Mouse (Mus musculus): ENCODE results near the gene B3gat2. TPM values are rescaled to one million over a fixed set of nuclear protein-coding genes. Genes with fewer than 3 reads are reported as not detected.

B3gat2 gene
- polyA plus RNA-seq, 1 experiment: not detected

- Histone ChIP-seq H3K4me3 (ENCODE audit: insufficient read depth, low read length) (no peak overlapping the region), H3K27ac (ENCODE audit: insufficient read depth, low read depth, low read length) (no peak overlapping the region), H3K4me1 (ENCODE audit: control insufficient read depth, insufficient read depth, low read length) (no peaks in the 10 kb centered on the region)
- TF ChIP-seq POLR2A (IDR thresholded peaks at IDR 0.05; ENCODE audit: borderline replicate concordance, low read depth, low read length): no peak
- no peak for TF ChIP-seq CTCF (IDR thresholded peaks at IDR 0.05; ENCODE audit: low read depth, low read length)
Observed at GRCm38 (mm10) chr1:23754967-23755366, 6.6 kb upstream of the B3gat2 start.

- TF ChIP-seq POLR2A (IDR thresholded peaks at IDR 0.05; ENCODE audit: borderline replicate concordance, low read depth, low read length): no peak
- no peak for TF ChIP-seq CTCF (IDR thresholded peaks at IDR 0.05; ENCODE audit: low read depth, low read length)
- no peaks in the 10 kb centered on the region; the same call in 1 of the 2 replicates for H3K4me1 ChIP-seq (ENCODE audit: control insufficient read depth, insufficient read depth, low read length)
- H3K4me3 ChIP-seq (ENCODE audit: insufficient read depth, low read length): peak overlapping the region; percentile 57
- H3K27ac ChIP-seq (ENCODE audit: insufficient read depth, low read depth, low read length): no peak overlapping the region
Observed at GRCm38 (mm10) chr1:23762136-23762687, 659 bp downstream of the B3gat2 start.

DNA sequence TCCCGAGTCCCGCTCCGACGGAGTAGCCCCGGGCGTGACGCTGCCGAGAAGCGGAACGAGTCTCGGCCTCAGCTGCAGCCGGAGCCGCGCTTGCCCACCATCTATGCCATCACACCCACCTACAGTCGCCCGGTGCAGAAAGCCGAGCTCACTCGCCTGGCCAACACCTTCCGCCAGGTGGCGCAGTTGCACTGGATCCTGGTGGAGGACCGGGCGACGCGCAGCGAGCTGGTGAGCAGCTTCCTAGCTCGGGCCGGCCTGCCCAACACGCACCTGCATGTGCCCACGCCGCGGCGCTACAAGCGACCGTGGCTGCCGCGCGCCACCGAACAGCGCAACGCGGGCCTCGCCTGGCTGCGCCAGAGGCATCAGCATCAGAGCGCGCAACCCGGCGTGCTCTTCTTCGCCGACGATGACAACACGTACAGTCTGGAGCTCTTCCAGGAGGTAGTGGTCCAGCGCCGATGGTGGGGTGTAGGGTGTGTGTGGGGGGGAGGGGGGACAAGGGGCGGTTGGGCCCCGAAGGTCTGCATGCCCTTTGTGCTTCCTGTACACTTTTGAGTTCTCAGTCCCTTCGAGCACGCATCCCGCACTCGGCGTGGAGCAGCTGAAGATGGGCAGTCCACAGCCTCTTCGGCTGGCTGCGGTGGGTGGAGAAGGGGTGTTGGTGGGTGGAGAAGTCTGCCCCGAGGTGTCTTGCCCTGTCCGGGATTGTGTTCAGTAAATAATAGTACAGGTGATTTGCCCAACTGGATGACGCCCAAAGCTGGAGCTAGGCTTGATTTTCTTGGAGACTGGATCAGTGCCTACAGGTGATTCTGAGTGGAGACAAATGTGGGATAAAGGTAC is 1.5 kb downstream of the B3gat2 start:
- Histone ChIP-seq H3K4me1 (ENCODE audit: control insufficient read depth, insufficient read depth, low read length) (no peaks in the 10 kb centered on the region; the same call in 1 of the 2 replicates), H3K27ac (ENCODE audit: insufficient read depth, low read depth, low read length) (no peak overlapping the region), H3K4me3 (ENCODE audit: insufficient read depth, low read length) (peak overlapping the region; percentile 57)
- peak; percentile 60 for TF ChIP-seq CTCF (IDR thresholded peaks at IDR 0.05; ENCODE audit: low read depth, low read length)
- TF ChIP-seq POLR2A (IDR thresholded peaks at IDR 0.05; ENCODE audit: borderline replicate concordance, low read depth, low read length): no peak

GRCm38 (mm10) chr1:23763726-23764125 is 2.2 kb downstream of the B3gat2 start:
- no peak for TF ChIP-seq POLR2A (IDR thresholded peaks at IDR 0.05; ENCODE audit: borderline replicate concordance, low read depth, low read length)
- no peak for TF ChIP-seq CTCF (IDR thresholded peaks at IDR 0.05; ENCODE audit: low read depth, low read length)

GRCm38 (mm10) chr1:23764710-23765109 is 3.2 kb downstream of the B3gat2 start:
- no peak for TF ChIP-seq POLR2A (IDR thresholded peaks at IDR 0.05; ENCODE audit: borderline replicate concordance, low read depth, low read length)
- TF ChIP-seq CTCF (IDR thresholded peaks at IDR 0.05; ENCODE audit: low read depth, low read length): no peak
- H3K4me3 ChIP-seq (ENCODE audit: insufficient read depth, low read length): no peak overlapping the region

More at GRCm38 (mm10) chr1:23763726-23764125, 2.2 kb downstream of the B3gat2 start:
- Histone ChIP-seq H3K4me3 (ENCODE audit: insufficient read depth, low read length) (no peak overlapping the region), H3K27ac (ENCODE audit: insufficient read depth, low read depth, low read length) (no peak overlapping the region), H3K4me1 (ENCODE audit: control insufficient read depth, insufficient read depth, low read length) (no peaks in the 10 kb centered on the region; the same call in 1 of the 2 replicates)

GRCm38 (mm10) chr1:23773039-23773438 is 11.5 kb downstream of the B3gat2 start:
- Histone ChIP-seq H3K4me3 (ENCODE audit: insufficient read depth, low read length) (no peak overlapping the region), H3K4me1 (ENCODE audit: control insufficient read depth, insufficient read depth, low read length) (no peaks in the 10 kb centered on the region), H3K27ac (ENCODE audit: insufficient read depth, low read depth, low read length) (no peak overlapping the region)
- TF ChIP-seq POLR2A (IDR thresholded peaks at IDR 0.05; ENCODE audit: borderline replicate concordance, low read depth, low read length): no peak
- TF ChIP-seq CTCF (IDR thresholded peaks at IDR 0.05; ENCODE audit: low read depth, low read length): no peak

More at GRCm38 (mm10) chr1:23764710-23765109, 3.2 kb downstream of the B3gat2 start:
- H3K27ac ChIP-seq (ENCODE audit: insufficient read depth, low read depth, low read length): no peak overlapping the region
- no peaks in the 10 kb centered on the region; the same call in 1 of the 2 replicates for H3K4me1 ChIP-seq (ENCODE audit: control insufficient read depth, insufficient read depth, low read length)

GRCm38 (mm10) chr1:23792737-23793533 is 31.4 kb downstream of the B3gat2 start:
- TF ChIP-seq CTCF (IDR thresholded peaks at IDR 0.05; ENCODE audit: low read depth, low read length): peak; percentile 71
- no peak for TF ChIP-seq POLR2A (IDR thresholded peaks at IDR 0.05; ENCODE audit: borderline replicate concordance, low read depth, low read length)
- Histone ChIP-seq H3K4me1 (ENCODE audit: control insufficient read depth, insufficient read depth, low read length) (no peaks in the 10 kb centered on the region), H3K4me3 (ENCODE audit: insufficient read depth, low read length) (no peak overlapping the region), H3K27ac (ENCODE audit: insufficient read depth, low read depth, low read length) (no peak overlapping the region)

GRCm38 (mm10) chr1:23798306-23798705 is 36.8 kb downstream of the B3gat2 start:
- TF ChIP-seq CTCF (IDR thresholded peaks at IDR 0.05; ENCODE audit: low read depth, low read length): no peak
- no peak for TF ChIP-seq POLR2A (IDR thresholded peaks at IDR 0.05; ENCODE audit: borderline replicate concordance, low read depth, low read length)
- no peak overlapping the region for H3K27ac ChIP-seq (ENCODE audit: insufficient read depth, low read depth, low read length)
- no peak overlapping the region for H3K4me3 ChIP-seq (ENCODE audit: insufficient read depth, low read length)

DNA sequence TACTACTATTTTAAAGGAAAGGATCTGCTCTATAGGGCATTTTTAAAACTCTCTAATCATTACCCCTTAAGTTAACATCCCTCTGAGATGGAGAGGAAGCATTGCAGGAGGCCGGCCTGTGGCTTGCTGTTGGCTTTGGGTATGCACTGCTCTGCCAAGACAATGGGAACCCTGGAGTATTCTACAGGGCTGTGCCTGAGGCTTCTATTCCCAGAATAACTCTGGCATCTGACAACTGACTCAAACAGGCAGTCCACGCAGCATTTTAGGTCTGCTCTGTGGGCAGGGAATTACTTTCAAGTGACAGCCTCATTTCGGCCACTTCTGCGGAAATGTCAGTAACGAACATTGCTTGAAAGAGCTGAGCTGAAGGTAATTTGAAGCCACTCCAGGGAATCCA is 60.1 kb downstream of the B3gat2 start:
- Histone ChIP-seq H3K4me1 (ENCODE audit: control insufficient read depth, insufficient read depth, low read length) (no peaks in the 10 kb centered on the region), H3K4me3 (ENCODE audit: insufficient read depth, low read length) (no peak overlapping the region), H3K27ac (ENCODE audit: insufficient read depth, low read depth, low read length) (no peak overlapping the region)
- TF ChIP-seq CTCF (IDR thresholded peaks at IDR 0.05; ENCODE audit: low read depth, low read length) (no peak), POLR2A (IDR thresholded peaks at IDR 0.05; ENCODE audit: borderline replicate concordance, low read depth, low read length) (no peak)

More at GRCm38 (mm10) chr1:23798306-23798705, 36.8 kb downstream of the B3gat2 start:
- no peaks in the 10 kb centered on the region for H3K4me1 ChIP-seq (ENCODE audit: control insufficient read depth, insufficient read depth, low read length)
